Comparison of ENCODE assay signal across 8 mouse cellular contexts in genomic region chr3:129724961-129725501, GRCm38 (mm10). TPM values are rescaled to one million over a fixed set of nuclear protein-coding genes. Genes with fewer than 3 reads are reported as not detected.
A peak's percentile ranks its signal among the peaks of the same experiment; 100 is the strongest.
DNase-seq lines count a peak whose midpoint lies in the region; ATAC-seq lines count a peak whose summit lies in the region.

No protein-coding gene starts in this region.

- DNase-seq in WW6 (ENCODE audit: low read depth, low spot score), result peak; percentile 67
- peak; percentile 71 to 83 for DNase-seq in cerebellum, postnatal 4 days (ENCODE audit: low spot score in 2 of 2)
- peak; percentile 91 for DNase-seq in gastrocnemius, adult 18-20 months (ENCODE audit: low spot score)
- peak; percentile 91 to 92 for DNase-seq in left cerebral cortex, adult 18-20 months (ENCODE audit: low spot score in 2 of 2)
- DNase-seq in right cerebral cortex, adult 18-20 months, result peak; percentile 94
- DNase-seq in urinary bladder, postnatal 10 days (ENCODE audit: low spot score), result peak; percentile 64

- no peaks in the 10 kb centered on the region for H3K9me3 ChIP-seq in hindbrain, embryonic 16.5 days (ENCODE audit: control insufficient read depth, low read length)

- H3K9ac ChIP-seq in hindbrain, embryonic 16.5 days (ENCODE audit: low read depth, low read length), result peak overlapping the region; percentile 67

- peak overlapping the region; percentile 67 for H3K4me2 ChIP-seq in hindbrain, embryonic 16.5 days (ENCODE audit: low read length)

- no peaks in the 10 kb centered on the region for H3K79me2 ChIP-seq in macrophage (ENCODE audit: inconsistent target)

- no peaks in the 10 kb centered on the region for H3K36me3 ChIP-seq in hindbrain, embryonic 16.5 days (ENCODE audit: control insufficient read depth, insufficient read depth, low read length)
- H3K36me3 ChIP-seq in macrophage (ENCODE audit: inconsistent target), result no peaks in the 10 kb centered on the region

- H3K27ac ChIP-seq in hindbrain, embryonic 16.5 days (ENCODE audit: low read depth, low read length), result peak overlapping the region; percentile 88
- H3K27ac ChIP-seq in macrophage, result peak overlapping the region; percentile 68

- ATAC-seq in hindbrain, embryonic 16.5 days, result peak; percentile 100

- H3K4me3 ChIP-seq in hindbrain, embryonic 16.5 days (ENCODE audit: low read length), result peak overlapping the region; percentile 57
- H3K4me3 ChIP-seq in macrophage (ENCODE audit: inconsistent target), result peak overlapping the region; percentile 52

- H3K4me1 ChIP-seq in hindbrain, embryonic 16.5 days (ENCODE audit: control insufficient read depth, insufficient read depth, low read depth, low read length), result peaks cover 7% of the 10 kb centered on the region

- 2% methylated on average over 24 of the region's 24 CpGs for WGBS in hindbrain, embryonic 16.5 days
- 2% methylated on average over 24 of the region's 24 CpGs for WGBS in macrophage (ENCODE audit: missing documents)

- H3K27me3 ChIP-seq in hindbrain, embryonic 16.5 days (replicated peaks; ENCODE audit: control insufficient read depth, insufficient read depth, low read length), result no peaks in the 10 kb centered on the region

RNA-seq across cellular contexts. Expression of gene Egf, which starts 30.1 kb away (rescaled TPM):
- total RNA-seq in gastrocnemius, adult 18-20 months (2021), result 10 to 100 TPM; 25.9 to 30.3 TPM
- 1.8 and 1.9 TPM in 2 replicates for polyA plus RNA-seq in hindbrain, embryonic 16.5 days (2015; fragmentation: Nextera tagmentation; extraction: Ambion mirVana)
- total RNA-seq in left cerebral cortex, adult 18-20 months (2021), result 1 to 10 TPM in 1 of 2 experiments, under 1 TPM in 1; 0.82 to 1.3 TPM
- total RNA-seq in macrophage (2018; cell fraction: chromatin; rRNA removed), result 10 to 100 TPM in 7 of 26 experiments, 1 to 10 TPM in 18, under 1 TPM in 1; 0.49 to 12.3 (median 7.7) TPM
- total RNA-seq in macrophage (2018; cell fraction: cytosol; rRNA removed), result under 1 TPM in 25 of 26 experiments, not detected in 1; 0.05 to 0.62 (median 0.18) TPM
- 1 to 10 TPM in 19 of 26 experiments, under 1 TPM in 7; 0.17 to 7.8 (median 3.8) TPM for total RNA-seq in macrophage (2018; cell fraction: nucleus; rRNA removed)
- 0.33 to 0.53 TPM (median 0.47 TPM) in 3 replicates for polyA plus RNA-seq in macrophage (2018)

Comparison
In these comparisons a context has a peak if more than half of its experiments do, and no peak if none do; other contexts are left out.
1. Peak in every context shown above with its lines: DNase-seq, ATAC-seq, H3K4me3 ChIP-seq and H3K27ac ChIP-seq.
2. RNA of gene Egf, which starts 30.1 kb away (total RNA-seq): 25.9 to 30.3 TPM in gastrocnemius, adult 18-20 months; 0.82 to 1.3 TPM in left cerebral cortex, adult 18-20 months; every median in the first group is over 10 times any median in the second.